Mouse (Mus musculus) testis, postnatal 14 days (tissue): ENCODE measurements around the gene Rabif.
A peak's percentile ranks its signal among the peaks of the same experiment; 100 is the strongest.
"Not testable (repeated sequence)": the region's sequence is repeated elsewhere in the genome, so short reads cannot be mapped to it uniquely, and the experiment has no call there.

Experiments
- DNase-seq: peaks from one replicate; pipeline ENCODE4 v3.0.0; 2021; ENCODE audit warnings: low spot score

Gene Rabif

GRCm38 (mm10) chr1:134494428-134495215 is at the start of gene Rabif:
Gene Rabif (plus strand): TSS chr1:134494648.
- peak; percentile 98 for DNase-seq

GRCm38 (mm10) chr1:134445418-134445817 is 49.0 kb upstream of the Rabif start:
- peak; percentile 52 for DNase-seq

GRCm38 (mm10) chr1:134448537-134448936 is 45.9 kb upstream of the Rabif start:
- DNase-seq = not testable (repeated sequence)

GRCm38 (mm10) chr1:134450201-134450600 is 44.2 kb upstream of the Rabif start:
- no peak for DNase-seq

GRCm38 (mm10) chr1:134450986-134451385 is 43.5 kb upstream of the Rabif start:
- DNase-seq = no peak

GRCm38 (mm10) chr1:134454904-134455824 is 39.3 kb upstream of the Rabif start, which contains the start of gene Klhl12:
Gene Klhl12 (plus strand): TSS chr1:134455531.
- peak; percentile 95 for DNase-seq

- DNase-seq = no peak
Measured at GRCm38 (mm10) chr1:134456060-134456459, 38.4 kb upstream of the Rabif start.

- DNase-seq = no peak
Measured at GRCm38 (mm10) chr1:134458139-134458727, 36.2 kb upstream of the Rabif start.

GRCm38 (mm10) chr1:134460294-134461284 is 33.9 kb upstream of the Rabif start:
- DNase-seq = no peak

- no peak for DNase-seq
Measured at GRCm38 (mm10) chr1:134484623-134485022, 9.8 kb upstream of the Rabif start.

- DNase-seq = no peak
Measured at GRCm38 (mm10) chr1:134490903-134491801, 3.3 kb upstream of the Rabif start.

- DNase-seq = no peak
Measured at GRCm38 (mm10) chr1:134492276-134492675, 2.2 kb upstream of the Rabif start.

GRCm38 (mm10) chr1:134493496-134493895 is 952 bp upstream of the Rabif start:
- no peak for DNase-seq

- DNase-seq = no peak
Measured at GRCm38 (mm10) chr1:134493956-134494355, 492 bp upstream of the Rabif start.

- DNase-seq = no peak
Measured at GRCm38 (mm10) chr1:134495216-134495539, 730 bp downstream of the Rabif start.

GRCm38 (mm10) chr1:134495991-134496390 is 1.5 kb downstream of the Rabif start:
- no peak for DNase-seq

- no peak for DNase-seq
Measured at GRCm38 (mm10) chr1:134500916-134501315, 6.5 kb downstream of the Rabif start.

GRCm38 (mm10) chr1:134506201-134506600 is 11.8 kb downstream of the Rabif start:
- DNase-seq = no peak

- no peak for DNase-seq
Measured at GRCm38 (mm10) chr1:134510018-134510417, 15.6 kb downstream of the Rabif start.

GRCm38 (mm10) chr1:134512183-134512582 is 17.7 kb downstream of the Rabif start:
- DNase-seq = no peak
